Mouse (Mus musculus) monocyte, adult 5-6 weeks (primary cell): ENCODE results near the gene Art3. TPM values are rescaled to one million over a fixed set of nuclear protein-coding genes. Genes with fewer than 3 reads are reported as not detected.
A peak's percentile ranks its signal among the peaks of the same experiment; 100 is the strongest.

Experiments
- ATAC-seq: fragments of 153-309, 156-312 bp; replicated peaks from 2 replicates; pipeline ENCODE4 v1.8.0; 2017; ENCODE audit warnings: mild to moderate bottlenecking; ENCODE audit not compliant: low TSS enrichment, insufficient number of reproducible peaks, severe bottlenecking, poor library complexity, low FRiP score
- total RNA-seq: library from RNA; stranded (forward); fragments of 200-1000, 200-491, 200-594 nt; gene quantifications from 3 replicates; pipeline ENCODE4 v1.2.3, GENCODE M21; 2017

The Art3 gene
- total RNA-seq, 1 experiment from 2014 or later: 1.5 TPM

DNA sequence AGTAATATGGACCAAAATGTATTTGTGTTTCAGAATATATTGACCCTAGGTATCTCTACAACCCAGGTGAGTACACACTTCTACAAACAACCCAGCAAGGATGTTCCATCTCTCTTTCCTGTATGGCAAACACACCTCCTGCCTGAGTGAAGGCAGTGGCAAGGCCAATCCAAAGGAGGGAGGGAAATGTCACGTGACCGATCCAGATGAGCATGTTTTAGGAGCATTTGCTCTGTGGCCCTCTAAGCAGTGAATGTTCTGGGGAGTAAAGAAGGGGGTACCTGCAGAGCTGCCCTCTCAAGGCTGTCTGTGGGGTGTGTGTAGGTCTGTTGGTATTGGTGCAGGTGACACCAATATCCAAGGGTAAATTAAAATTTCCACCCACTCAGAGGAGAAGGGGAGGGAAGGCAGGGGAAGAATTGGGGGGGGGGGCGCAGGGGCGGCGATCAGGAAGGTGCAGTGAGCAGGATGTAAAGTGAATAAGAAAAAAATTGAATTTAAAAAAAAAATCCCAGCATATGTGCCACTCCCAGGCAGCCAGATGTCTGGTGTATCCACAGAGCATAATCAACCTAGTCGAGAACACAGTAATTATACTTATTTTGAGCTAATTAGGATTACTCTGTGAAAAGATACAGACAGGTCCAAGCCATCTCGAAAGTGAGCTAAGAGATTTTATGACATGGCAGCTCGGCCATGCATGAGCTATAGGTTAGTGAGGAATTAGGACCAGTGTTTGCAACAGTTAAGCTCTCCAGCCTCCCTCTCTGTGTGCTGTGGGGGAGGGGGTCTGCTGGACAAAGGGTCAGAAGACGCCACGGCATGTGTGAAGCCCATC, 72.2 kb downstream of the Art3 start:
- ATAC-seq: no peak

DNA sequence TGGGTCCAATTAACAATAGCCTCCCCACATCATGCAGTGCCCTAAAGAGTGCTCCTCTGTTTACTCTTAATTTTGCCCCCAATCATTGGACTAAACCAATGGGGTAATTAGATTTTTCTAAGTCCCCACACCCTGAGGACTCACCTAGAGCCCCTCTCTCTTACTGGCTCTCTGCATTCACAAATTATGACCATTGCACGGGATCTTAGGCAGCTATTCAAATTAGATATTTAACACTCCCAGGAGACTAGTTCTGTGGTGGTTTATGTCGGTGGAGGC, 72.7 kb downstream of the Art3 start:
- no peak for ATAC-seq

DNA sequence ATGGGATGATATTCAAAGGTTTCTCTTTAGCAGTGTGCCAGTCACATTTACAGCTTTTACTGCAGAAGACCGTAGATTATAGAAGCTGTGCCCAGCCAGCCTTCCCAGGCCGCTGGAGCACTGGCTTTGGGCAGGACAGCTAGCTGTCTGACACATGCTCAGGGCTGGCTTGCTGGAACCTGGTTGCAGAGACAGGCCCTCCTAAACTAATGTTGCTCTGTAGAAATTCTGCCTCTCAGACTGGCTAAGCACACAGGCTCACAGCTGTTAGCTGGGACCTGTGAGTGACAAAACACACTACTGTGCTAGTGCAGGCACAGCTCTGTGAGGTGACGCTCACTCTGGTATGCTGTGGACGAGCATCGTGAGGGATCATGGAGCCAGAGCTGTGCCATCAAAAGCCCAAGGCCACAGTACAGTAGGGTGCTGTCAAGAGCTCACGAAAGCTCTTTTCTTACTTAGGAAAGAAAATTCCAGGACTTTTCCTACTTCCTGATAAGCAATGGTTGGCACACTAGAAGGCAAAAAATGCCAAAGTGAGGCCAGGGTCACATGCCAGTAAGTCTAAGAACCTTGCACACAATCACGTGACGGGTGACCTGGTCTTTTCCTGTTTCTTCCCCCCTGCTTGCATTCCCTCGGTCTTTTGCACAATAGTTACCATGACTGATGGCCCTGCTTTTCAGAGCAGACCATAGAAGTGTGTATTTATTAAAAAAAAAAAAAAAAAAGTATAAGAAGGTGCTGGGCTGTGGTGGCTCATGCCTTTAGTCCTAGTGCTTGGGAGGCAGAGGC, 77.9 kb downstream of the Art3 start:
- no peak for ATAC-seq

DNA sequence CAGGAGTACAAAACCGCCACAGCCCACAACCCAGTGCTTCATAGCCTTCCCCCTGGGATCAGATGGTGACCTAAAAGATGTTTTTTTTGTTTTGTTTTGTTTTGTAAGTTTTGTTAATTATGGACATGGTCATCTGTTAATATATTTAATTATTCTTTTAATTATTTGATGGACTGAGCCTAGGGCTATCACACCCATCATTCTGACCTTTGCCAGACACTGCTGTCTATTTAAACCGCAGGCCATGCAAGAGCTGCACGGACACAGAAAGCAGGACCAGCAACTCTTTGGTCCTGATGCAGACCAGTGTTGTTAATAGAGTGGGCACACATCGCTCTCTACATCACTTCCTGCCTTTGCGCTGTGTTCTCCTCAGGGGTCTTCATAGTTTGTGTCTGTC, 78.9 kb downstream of the Art3 start:
- ATAC-seq: no peak

DNA sequence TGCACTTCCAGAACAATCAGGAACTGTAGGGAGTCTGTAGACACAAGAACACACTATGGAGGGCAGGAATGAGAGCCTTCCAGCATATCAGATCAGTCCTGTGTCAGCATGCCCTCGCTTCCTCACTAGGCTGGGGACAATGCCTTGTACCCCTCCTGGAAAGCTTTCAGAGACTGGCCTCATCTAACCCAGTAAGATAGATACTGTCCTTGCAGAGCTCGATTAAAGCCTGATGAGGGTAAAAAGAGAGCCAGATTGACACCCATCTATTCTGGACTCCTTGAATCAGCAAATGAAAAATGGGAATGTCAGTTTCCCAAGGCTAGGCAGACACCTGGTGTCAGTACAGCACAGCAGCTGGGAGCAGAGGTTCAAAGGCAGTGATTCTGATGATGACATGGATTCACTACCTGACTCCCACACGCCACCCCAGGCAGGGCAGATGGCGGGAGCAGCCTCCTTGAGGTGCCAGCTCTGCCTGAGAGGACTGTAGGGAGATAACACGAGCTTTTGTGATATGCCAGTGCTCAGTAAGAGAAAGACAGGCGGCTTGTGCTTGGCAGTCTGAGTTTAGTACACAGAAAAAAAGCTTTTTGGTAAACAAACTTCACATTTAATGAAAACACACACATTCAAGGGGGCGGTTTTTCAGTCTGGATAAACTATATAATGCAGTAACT, 80.0 kb downstream of the Art3 start:
- no peak for ATAC-seq

DNA sequence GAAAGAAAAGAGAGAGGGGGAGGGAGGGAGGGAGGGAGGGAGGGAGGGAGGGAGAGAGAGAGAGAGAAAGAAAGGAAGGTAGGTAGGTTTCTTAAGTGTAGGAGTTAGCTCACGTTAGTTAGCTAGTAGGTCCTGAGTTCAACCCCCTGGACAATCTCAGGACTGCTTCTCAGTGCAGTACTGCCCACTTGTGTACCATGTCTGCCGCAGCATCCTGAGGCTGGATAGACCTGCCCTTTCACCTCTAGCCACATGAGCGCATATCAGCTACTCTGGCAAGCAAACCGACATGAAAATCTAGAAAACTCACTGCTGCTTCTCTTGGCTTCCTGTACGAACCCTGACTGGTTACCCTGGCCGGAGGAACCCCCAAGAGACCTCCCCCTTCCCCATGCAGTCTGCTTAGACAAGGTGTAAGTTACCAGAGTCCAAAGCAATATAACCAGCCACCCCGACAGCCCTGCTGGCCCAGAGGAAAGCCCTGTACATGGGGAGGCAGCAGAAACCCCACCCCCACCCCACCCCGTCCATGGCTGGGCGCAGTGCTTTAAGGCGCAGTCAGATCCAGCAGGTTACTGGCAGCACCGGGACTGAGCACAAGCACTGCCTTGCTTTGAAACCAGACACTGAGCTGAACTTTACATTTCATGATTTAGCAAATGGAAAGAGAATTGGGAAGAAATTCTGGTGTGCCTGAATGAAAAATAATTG, 81.8 kb downstream of the Art3 start:
- no peak for ATAC-seq

DNA sequence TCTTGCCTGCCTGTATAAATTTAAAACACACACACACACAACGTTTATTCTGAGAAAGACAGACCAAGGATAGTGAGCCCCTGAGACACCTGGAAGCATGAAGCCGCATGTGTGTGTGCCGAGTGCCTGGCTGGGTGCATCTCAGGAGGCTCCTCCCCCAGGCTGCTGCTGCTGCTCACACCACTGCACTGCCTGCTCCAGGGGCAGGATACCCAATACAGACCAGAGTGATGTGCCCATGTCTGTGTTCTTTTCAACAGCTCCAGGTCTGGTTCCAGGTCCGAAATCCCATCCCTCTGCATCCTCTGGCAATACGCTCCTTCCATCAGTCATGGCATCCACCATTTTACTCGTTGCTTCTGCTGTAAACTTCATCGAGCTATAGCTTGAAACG, 82.4 kb downstream of the Art3 start:
- ATAC-seq: no peak

DNA sequence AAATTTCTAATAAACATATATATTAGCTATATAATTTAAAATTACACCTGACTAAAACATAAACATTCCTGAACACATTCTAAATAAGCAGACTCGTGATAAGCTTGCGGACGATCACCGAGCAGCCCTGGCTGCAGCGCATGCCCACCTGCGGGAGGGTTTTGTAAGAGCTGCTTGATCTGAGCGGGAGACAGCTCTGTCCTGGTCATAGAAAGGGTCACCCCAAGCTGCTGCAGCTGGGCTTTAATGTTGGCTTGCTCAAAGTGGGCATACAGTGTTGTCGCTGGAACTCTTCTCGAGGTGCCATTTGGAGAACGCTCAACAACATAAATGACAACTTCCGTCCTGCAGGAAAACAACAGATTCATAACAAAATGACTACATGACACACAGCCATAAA, 92.5 kb downstream of the Art3 start:
- no peak for ATAC-seq

DNA sequence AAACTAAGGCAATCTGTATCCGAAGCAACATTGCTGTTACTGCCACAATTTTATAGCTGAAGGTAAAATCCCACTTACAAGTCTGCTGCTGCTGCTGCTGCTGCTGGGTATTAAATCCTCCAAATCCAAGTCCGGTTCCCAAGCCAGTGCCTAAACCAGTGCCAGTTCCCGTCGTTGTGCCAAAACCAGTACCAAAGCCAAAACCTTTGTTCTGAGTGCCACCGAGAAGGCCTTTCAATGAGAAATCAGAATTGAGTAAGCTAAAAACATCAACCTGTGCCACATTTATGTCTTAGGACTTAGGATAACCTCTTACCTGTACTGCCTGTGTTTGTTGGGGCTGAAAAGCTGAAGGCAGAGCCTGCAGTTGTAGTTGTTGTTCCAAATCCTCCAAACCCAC, 99.1 kb downstream of the Art3 start:
- no peak for ATAC-seq

DNA sequence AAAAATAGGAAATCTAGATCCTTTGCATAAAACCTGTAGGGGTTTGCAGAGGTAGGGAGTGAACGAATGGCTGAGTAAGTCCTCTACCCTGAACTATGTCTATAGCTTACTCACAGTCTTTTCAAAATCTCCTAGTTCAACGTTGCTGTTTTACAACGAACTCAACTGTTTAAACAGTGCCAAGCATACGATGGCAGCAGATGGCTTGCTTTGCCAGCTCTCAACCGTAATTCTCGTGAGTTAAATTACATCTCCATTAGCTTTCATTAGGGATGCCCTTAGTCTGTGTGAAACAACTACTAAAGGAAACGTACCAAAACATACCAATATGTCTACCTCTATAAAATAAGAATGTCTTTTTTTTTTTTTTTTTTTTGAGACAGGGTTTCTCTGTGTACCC, 100.0 kb downstream of the Art3 start:
- ATAC-seq: no peak

DNA sequence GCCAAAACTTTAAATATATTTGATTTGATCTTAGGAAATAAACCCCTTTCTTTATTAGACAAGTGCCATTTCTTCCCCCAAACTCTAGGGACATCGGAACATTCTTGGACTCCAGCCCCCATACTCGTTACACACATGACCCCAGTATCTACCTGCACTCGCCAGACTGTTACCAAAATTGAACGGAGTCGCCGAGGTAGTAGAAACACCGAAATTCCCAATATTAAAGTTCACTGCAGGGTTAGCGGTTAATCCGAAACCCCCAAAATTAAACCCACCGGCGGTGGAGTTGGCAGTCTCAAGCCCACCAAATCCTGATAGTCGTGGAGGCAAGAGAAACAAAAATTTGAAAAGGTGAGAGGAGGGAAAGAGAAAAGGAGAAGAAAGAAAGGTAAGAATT, 102.4 kb downstream of the Art3 start:
- no peak for ATAC-seq

DNA sequence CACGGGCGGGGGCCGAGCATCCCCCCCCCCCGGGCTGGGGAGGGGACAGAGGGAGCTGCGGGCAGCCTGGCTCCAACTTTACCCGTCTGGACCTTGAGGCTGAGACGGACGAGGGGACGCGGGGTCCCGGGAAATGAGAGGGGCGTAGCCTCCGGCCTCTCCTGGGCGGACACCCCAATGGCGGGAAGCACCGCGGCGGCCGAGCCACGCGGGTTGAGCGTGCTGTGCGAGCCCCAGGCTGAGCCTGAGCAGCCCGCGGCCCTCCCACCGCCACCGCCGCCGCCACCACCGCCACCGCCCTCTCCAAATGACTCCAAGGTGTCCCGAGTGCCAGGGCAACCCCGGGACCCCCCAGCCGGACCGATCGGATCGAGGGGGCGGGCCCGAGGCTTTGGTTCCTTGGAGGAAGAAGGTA, 103.0 kb downstream of the Art3 start:
- ATAC-seq: no peak

DNA sequence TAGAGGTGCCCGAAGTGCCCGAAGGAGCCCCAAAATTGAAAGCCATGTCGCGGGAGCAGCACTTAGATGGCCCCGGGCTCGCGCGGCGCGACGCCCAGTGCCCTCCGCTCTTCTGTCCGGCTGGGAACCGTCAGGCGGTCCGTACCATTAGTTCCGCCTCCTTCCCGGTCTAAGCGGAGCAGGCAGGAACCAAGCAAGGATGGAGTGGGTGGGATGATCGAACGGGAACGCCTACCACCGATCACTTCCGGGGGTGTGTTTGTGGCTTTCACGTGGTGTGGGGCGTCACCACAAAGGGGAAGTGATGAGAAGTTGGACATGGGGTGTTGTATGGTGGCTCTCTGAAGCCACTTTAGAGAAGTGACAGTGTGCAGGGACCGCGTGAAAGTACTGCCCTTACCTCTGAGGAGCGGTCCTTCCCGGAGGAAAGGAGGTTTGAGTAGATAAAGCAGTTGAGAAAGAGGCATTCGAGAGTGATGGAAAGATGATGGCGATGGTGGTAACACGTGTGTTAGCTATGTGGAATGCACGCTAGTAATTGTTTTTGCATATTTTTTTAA, 103.5 kb downstream of the Art3 start, which contains the start of gene Nup54:
Gene Nup54, minus strand, starts transcription at position 195 of the 560 bp plus-strand sequence.
- peak; percentile 99 for ATAC-seq

DNA sequence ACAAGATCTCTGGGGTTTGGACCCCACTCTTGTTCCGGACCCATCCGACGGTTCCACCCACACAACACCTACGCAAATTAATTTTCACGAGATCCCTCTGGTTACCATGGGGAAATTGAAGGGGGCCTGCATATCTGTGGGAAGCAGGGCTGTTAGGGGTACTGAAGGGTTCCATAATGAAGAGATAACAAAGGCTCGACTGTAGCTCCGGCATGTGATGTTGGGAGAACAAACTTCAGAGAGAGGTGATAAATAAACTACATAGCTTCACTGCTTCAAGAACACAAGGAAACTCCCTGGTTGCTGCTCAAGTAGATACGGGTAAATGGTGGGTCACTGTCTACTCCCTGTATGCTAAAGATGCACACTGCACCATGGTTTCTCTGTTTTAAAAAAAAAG, 106.9 kb downstream of the Art3 start:
- ATAC-seq: no peak

DNA sequence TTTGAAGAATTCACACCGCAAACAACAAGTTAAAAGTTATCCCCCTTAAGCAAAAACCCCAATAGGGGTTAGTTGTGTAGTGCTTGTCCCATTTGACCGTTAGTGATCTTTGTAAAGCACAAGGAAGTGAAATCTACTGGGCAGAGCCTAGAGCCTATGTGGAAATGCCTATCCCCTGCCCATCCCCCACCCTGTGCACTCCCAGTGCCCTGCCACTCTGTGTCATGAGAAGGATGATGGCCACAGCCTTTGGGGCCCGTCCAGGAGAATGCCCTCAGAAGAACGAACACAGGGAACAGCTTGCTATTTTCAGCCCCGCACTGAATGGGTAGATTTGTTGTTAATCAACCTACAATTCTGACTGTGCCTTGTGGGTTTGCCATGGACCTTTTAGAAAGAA, 109.9 kb downstream of the Art3 start:
- peak; percentile 89 for ATAC-seq

DNA sequence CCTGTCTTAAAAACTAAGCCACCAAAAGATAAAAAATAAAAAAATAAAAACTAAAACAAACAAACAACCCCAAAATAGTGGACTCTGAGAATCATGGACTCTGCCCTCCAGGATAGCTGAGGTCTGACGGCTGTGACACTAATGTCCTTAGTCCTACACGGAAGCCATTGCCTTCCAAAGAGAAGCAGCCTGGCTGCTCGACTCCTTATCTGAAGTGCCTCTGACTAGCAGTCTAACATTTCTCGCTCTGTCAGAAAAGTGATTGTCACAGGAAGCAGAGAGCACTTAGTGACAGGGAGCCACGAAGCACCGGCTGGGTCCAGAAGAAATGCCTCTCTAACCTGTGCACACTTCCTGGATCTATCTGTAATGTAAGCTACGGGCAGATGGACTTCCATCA, 111.3 kb downstream of the Art3 start:
- ATAC-seq: no peak

DNA sequence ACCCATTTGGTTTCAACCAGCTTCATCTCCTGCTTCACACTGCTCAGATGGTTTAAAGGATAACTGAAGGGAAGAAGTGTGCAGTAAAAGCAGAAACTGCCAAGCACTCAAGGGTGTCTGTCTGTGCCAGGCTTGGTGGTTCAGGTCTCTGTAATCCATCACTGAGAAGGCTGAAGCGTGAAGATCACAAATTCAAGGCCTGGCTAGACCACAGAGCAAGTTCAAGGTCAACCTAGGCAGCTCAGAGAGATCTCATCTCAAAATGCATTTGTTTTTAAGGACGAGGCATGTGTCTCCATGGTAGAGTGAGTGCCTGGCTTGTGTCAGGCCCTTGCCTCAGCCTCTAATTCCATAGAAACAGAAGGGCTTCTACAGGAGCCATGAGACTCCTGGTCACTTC, 113.4 kb downstream of the Art3 start:
- ATAC-seq: no peak

DNA sequence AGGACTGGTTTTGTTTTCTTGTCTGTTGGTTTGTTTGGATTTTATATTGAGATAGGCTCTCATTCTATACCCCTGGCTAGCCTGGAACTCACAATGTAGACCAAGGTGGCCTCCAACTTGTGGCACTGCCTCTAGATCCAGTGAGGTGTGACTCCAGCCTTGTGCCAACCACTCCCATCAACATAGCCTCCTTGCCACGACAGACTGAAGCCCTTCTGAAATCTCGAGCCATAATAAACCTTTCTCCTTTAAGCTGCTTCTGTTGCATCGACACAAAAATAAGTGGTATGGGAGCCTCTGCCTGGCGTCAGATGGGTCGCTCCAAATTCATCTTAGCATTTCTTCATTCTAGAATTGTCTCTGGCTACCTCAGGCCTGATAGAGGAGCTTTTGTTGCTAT, 115.1 kb downstream of the Art3 start:
- no peak for ATAC-seq

DNA sequence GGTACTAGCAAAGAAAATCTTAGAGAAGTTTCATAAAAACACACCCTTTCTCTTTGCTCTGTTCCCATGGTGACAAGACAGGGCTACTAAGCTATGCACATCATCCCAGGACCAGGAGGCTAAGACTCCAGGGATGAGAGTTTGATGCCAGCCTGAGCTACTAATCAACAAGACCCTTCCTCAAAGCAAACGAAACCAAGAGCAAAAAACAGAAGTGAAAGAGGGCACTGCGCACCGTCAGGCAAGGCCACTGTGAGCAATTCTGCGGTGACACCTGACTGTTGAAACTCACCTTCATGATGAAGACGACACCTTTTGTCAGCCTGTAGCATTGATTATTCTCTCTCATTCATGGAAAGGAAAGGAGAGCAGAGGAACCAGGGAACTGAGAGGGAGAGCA, 121.2 kb downstream of the Art3 start:
- no peak for ATAC-seq
